Mouse (Mus musculus) c-Kit-positive CD71-negative TER-119-negative erythroid progenitor cells, embryonic 14.5 days (primary cell): Measurements from ENCODE around the gene Rrp8.
"Not testable (repeated sequence)": the region's sequence is repeated elsewhere in the genome, so short reads cannot be mapped to it uniquely, and the experiment has no call there.

Experiments
- DNase-seq: peaks from one replicate; pipeline ENCODE4 v3.0.0-alpha.2; 2013; ENCODE audit warnings: low read depth

The Rrp8 gene

GRCm38 (mm10) chr7:105743926-105744590, 6.9 kb upstream of the Rrp8 start, which contains the start of gene Taf10:
Gene Taf10, minus strand, starts transcription at chr7:105744361.
- peak; percentile 77 for DNase-seq

DNA sequence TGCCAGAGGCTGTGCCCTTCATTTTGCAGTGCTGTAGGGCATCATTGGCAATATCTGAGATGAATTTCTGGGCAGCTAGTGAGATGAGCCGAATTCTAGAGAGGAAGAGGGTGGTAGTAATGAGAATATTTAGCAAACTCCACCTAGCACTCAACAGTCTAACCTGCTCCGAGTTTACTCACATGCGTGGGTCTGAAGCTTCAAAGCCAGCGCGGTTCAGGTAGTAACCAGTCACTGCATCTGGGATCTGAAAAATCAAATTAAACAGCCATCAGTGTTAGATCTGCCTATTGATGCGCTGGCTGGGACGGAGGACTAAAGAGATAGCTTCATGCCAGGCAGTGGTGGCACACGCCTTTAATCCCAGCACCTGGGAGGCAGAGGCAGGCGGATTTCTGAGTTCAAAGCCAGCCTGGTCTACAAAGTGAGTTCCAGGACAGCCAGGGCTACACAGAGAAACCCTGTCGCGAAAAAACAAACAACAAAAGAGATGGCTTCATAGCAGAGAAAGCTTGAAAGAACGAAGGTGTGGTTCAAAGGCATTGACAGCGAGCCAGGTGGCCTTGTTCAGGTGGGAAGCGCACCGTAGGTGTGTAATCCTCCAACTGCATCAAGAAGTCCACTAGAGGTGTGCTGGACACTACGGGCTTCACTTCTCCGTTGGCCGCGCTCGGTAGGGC, 6.2 kb upstream of the Rrp8 start:
- not testable (repeated sequence) for DNase-seq

GRCm38 (mm10) chr7:105742539-105743215, 5.5 kb upstream of the Rrp8 start:
- DNase-seq: not testable (repeated sequence)

GRCm38 (mm10) chr7:105741978-105742377, 4.8 kb upstream of the Rrp8 start:
- DNase-seq: no peak

DNA sequence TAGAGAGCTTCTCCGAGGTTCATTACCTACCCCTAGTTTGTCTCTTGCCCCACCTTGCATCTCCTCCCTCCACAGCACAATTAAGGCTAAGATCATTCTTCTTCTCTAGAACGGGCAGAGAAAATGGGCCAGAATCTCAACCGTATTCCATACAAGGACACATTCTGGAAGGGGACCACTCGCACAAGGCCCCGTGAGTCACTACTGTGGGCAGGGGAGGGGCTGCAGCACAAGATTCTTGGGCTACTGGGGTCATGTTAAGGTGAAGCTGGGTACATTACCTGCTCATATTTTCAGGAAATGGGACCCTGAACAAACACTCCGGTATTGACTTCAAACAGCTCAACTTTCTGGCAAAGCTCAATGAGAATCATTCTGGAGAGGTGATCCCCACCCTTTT, 3.7 kb upstream of the Rrp8 start:
- no peak for DNase-seq

DNA sequence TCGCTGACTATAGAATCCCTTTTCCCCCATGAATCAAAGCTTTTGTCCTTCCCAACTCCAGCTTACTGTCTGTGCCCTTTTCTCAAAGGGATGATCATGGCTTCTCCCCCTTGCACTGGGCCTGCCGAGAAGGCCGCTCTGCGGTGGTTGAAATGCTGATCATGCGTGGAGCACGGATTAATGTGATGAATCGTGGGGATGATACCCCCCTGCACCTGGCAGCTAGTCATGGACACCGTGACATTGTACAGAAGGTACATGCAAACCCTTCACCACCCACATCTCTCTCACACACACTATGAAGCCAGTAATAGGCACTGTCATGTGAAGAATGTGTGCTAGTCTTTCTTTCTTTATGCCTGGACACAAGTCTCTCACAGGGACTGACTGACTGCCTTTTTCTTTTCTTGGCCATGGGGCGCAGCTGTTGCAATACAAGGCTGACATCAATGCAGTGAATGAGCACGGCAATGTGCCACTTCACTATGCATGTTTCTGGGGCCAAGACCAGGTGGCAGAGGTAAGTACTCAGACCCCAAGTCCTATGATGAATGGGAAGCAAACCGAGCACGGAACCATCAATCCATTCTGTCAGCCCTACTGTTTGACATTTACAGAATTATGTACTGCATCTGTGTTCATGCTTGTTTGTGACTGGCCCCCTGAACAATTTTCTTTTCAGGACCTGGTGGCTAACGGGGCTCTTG, 3.1 kb upstream of the Rrp8 start:
- DNase-seq: no peak

- no peak for DNase-seq
Measured at GRCm38 (mm10) chr7:105738948-105739347, 1.8 kb upstream of the Rrp8 start.

DNA sequence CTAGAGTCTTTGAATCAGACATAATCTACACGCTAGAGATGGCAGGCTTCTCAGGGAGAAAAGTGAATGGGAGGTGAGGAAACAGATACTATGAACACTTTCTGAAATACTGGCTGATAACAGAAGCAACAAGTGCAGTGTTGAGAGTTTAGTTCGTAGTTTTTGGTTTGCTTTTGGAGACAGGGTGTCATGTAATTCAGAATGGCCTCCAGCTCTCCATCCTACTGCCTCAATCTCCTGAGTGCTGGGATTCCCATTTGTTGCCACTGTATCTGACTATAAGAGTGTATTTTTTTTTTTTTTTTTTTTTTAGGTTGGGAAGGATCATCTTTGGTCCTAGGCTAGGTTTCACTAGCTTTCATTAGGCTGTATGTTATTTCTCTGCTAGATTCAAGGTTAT, 1.1 kb upstream of the Rrp8 start:
- DNase-seq: no peak

DNA sequence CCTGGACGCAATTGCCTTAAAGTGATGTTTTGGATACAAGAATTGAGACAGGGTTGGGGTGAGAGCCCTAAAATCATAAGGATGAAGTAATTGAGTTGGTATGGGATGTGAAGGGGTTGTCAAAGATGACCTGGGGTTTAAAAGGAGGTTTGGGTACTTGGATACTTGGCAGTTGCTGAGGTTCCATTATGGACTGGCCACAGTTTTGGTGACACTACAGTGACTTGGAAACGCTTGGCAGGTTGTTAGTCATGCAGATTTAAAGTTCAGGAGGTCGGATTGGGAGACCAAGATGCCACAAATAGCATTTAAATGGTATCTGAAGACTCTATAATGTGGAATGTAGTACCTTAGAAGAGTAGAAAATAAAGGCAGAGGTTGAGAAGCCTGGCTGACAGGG, 463 bp upstream of the Rrp8 start:
- DNase-seq: no peak

DNA sequence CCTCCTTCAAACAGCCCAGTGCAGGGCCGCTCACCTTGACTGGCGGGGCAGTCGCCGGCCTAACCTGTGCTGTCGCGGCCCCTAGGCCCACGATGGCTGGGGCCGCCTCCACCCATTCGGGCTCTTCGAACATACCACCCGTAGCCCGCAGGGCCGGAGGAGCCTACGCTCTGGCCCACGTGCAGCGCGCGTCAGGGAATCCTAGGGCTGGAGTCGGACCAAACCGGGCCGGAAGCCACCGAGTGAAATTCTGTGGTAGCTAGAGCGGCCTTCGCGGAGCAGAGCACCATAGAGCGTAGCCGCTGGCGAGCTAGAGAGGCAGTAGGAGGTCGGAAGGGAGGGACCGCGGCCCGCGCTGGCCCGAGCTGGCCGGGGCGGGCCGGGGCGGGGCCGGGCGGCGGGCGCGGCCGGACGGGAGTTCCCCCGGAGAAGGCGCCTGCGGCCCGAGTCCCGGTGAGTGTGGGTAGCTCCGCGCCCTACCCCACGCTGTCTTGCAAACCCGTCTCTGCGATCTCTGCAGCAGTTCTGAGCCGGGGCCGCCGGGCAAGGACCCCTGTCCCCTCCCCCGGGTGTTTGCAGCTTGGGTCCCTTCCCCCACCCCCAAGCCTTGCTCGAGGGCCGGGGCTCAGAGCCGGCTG, 802 bp downstream of the Rrp8 start, which contains the start of gene Ilk:
Gene Ilk, plus strand, starts transcription at position 329 of the 638 bp plus-strand sequence.
- DNase-seq: peak; percentile 69

DNA sequence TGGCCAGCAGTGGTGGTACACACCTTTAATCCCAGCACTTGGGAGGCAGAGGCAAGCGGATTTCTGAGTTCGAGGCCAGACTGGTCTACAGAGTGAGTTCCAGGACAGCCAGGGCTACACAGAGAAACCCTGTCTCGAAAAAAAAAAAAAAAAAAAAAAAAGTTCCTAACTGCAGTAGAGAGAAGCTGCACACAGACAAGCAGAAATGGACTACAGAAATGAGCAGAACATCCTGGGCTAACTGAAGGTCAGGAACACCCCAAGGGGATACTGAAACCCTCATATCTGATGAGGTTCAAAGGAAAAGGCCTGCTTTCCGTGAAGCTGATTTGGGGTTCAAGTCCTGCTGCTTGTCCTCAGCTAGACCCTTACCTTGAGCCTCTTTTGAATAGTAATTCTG, 1.7 kb downstream of the Rrp8 start:
- DNase-seq: not testable (repeated sequence)

GRCm38 (mm10) chr7:105734826-105735225, 2.4 kb downstream of the Rrp8 start:
- DNase-seq: no peak

- no peak for DNase-seq
Measured at GRCm38 (mm10) chr7:105733836-105734235, 3.3 kb downstream of the Rrp8 start.

DNA sequence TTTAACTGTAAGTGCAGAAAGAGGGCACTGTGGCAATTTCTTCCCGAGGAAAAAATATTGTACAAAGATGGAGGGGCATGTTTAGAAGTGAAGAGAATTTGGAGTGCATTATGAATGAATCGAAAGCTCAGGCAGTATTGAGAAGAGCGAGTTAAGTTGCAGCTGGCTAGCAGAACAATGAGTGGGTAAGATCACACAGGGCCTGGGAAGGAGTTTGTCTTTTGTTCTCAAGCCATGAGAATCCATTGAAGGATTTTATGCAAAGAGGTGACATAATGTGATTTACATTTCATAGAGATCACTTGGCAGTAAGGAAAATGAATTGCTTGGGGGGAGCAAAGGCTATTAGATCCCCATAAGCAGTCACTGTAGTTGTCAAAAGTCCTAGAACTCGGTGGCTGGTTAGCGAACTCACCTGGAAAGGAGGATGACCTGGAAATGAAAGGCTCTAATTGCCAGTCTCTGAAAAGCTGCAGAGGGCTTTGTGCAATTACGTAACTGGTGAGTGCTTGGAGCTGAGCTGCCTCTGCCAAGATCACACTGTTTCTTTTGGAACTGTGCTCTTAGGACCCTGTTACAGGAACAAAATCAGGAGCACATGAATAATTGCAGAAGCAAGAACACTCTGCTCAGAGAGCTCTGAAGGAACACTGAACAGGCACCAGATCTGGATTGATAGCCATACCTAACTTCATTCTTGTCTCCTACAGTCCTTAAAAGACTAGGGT, 8.3 kb downstream of the Rrp8 start:
- DNase-seq: no peak

DNA sequence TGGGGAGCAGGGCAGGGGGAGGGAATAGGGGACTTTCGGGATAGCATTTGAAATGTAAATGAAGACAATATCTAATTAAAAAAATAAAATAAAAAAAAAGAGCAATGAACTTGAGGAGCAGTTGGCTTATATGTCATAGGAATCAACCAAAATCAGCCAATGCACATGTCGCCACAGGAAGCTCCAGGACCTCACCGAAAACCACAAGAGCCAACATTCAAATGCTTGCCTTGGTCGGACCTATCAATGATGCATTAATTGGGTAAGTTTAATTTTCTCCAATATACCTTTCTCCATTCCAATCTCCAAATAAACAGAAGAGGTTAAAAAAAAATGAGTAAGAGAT, 10.2 kb downstream of the Rrp8 start:
- no peak for DNase-seq

- DNase-seq: no peak
Measured at GRCm38 (mm10) chr7:105726144-105726979, 10.8 kb downstream of the Rrp8 start.

DNA sequence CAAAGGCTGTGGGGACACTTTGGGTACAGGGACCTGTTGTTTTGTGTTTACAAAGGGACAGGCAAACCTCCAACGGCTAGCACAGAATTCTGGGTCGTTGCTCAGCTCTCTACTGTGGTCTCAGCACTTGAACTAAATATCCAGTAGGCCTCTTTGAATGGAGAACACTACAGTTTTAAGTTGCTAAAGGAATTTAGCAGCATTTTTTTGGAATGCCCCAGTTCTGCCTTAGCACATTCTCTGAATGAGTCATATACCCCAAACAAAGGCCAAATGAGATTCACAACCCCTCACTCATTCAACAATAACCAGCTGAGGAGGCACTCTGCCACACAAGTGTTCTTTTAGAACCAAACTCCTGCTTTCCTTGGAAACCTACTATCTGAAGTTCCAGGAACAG, 15.3 kb downstream of the Rrp8 start:
- DNase-seq: no peak

DNA sequence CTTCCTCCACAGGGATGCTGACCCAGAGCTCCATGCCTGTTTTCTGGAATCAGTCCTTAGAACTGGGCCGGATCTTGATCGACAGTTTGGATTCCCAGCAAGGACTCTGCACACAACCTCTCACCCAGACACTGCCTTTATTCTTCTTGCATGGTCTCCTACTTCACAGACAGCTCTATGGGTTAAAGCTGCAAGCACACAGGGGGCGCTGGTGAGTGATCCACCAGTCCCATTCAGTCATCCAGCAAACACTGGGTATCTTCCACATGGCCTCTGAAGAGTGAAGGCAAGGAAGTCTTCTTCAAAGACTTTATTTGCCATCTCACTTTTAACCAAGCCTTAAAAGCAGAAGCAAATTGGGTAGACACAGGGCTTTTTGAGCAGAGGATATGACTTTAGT, 21.8 kb downstream of the Rrp8 start:
- no peak for DNase-seq

- DNase-seq: no peak
Measured at GRCm38 (mm10) chr7:105708733-105709132, 28.5 kb downstream of the Rrp8 start.

DNA sequence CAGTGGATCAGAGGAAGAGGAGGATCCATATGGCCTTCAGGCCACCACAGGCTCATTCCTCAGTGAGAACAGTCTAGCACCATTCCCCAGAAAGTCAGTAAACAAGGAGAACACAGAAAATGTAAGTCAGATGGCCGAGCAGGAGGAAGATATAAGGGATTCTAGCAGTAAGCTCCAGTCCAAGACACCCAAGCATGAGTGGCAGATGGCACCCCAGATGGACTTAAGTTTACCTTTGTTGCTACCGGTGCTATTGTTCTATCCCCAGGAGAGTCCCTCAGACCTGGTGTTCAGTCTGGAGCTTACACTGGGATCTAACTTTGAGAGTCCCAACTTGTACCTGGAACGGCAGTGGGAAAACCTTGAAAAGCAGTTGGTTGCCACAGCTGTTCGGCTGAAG, 33.4 kb downstream of the Rrp8 start:
- DNase-seq: no peak

GRCm38 (mm10) chr7:105703184-105703583, 34.0 kb downstream of the Rrp8 start:
- DNase-seq: no peak
